Mouse (Mus musculus) right cerebral cortex, postnatal 36 days (tissue): ENCODE results near the gene Tcf7l2.

Experiments used
- DNase-seq, 2 experiments: peaks; one replicate each; pipeline ENCODE4 v3.0.0; 2022; ENCODE audit warnings: low spot score in 2 of 2, mixed read lengths in 1 of 2

Tcf7l2 gene

DNA sequence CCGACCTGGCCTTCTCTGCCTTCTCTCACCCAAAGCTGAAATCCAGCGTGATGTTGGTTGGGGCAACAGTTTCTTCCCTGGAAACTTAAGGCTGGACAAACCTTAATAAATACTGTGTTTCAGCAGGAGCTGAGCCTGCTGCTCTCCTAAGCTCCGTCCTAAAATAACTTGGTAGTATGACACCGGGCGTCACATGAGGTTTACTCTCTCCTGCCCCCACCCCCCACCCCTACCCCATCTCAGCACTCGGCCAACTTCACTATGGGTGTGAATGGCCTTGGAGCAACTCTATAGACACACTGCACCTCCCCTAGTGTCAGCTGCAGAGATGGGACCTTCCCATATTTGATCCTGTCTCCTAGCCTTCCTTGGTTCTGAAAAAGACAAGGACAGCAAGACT is 15.8 kb downstream of the Tcf7l2 start:
- no peak for DNase-seq

DNA sequence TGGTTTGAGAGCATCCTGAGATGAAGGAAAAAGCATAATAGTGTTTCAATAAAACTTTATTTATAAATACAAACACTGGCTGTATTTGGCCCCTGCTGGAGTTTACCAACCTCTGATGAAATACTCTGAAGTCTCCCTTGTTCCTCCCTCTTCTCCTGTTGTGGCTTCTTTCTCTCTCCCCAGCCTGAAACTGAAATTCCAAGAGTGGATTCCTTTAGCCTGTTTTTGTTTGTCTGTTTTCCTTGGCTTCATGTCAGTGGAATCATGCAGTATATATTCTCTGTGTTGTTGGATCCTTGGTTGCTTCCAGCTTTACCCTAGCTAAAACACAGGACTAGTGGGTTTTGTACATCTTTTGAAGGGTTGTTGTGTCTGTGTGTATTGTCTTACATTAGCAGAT is 16.5 kb downstream of the Tcf7l2 start:
- no peak for DNase-seq

DNA sequence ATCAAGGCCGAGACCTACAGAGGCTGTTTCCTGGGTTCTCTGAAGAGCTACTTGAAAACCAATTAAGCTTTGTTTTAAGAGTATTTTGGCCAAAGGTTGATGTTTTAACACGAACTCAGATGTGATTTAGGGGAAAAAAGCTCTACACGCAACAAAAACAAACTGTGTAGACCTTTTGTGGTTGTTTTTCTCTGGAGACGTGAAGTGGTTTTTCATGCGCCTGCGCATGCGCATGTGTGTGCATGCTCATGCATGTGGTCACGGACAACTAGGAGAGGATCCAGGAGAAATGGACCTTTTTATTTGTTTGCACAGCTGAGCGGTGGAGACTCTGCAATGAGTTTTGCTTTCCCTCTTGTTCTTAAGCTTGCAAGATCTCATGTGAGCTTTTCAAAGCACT is 17.4 kb downstream of the Tcf7l2 start:
- DNase-seq, result no peak

DNA sequence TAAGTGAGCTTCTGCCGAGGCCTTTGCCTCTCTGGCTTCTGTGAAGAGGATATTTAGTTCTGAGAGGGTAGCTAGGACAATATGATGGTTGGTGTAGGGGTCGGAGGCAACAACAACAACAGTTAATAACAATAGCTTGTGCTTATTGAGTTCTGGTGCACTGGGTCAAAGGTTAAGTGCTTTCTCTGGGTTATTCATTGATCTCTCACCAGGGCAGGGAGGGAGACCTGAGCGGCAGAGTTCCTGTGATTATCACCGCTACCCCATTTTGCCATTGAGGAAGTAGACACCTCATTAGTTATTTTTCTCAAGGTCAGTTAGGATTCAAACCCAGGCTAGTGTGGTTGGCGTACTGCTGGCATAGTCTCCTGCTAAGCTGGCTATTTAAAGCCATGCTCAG is 19.5 kb downstream of the Tcf7l2 start:
- no peak for DNase-seq

DNA sequence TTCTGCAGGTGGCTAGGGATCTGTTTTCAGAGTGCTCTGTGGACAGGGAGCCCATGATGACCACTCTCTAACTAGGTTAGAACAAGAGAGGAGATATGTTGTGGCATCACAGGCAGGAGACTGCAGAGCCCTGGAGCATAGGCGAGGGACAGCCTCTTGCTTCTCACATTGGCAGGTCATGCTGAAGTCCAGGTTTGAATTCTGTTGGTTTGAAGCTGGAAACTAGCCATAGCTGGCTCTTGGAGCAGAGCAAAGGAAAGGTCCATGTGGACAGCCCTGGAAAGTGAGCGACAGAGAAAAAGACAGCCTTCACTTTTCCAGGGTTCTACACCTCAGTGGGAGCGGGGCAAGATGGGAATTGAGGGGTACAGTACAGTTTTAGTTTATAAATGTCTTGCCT is 20.6 kb downstream of the Tcf7l2 start:
- no peak for DNase-seq

DNA sequence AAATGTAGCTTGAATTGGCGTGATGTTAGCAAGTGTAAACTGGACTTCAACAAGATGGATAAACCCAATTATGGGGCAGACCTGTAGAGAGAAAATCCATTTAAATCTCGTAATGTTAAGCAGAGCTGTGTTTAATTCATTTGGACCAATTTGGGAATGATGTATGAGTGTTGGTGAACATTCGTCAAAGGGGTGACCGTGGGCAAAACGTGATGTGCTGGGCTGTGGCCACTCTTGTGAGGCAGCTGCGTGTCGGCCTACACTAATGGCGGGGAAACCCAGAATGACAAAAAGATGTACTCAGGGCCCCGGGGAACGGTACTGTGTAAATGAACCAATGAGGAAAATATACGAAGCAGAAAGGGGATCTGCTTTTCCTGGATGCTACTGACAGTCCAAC is 24.2 kb downstream of the Tcf7l2 start:
- no peak for DNase-seq

DNA sequence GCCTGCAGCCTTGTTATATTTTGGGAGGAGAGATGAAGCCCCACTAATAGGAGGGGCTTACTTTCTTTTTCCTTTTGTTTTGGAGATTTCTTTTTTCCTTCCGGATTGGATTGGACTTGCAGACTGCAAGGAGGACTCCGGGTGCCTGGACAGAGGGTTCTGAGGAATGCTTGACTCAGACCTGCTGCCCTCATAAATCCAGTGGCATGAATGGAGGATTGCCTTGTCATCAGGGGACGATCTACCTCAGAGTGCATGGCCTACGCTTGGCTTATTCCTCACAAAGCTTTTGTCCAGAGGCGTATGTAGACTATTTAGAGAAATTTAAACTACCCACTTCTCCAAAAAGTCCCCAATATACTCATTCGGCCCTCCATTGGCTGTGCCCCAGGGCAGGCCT is 25.5 kb downstream of the Tcf7l2 start:
- no peak for DNase-seq

DNA sequence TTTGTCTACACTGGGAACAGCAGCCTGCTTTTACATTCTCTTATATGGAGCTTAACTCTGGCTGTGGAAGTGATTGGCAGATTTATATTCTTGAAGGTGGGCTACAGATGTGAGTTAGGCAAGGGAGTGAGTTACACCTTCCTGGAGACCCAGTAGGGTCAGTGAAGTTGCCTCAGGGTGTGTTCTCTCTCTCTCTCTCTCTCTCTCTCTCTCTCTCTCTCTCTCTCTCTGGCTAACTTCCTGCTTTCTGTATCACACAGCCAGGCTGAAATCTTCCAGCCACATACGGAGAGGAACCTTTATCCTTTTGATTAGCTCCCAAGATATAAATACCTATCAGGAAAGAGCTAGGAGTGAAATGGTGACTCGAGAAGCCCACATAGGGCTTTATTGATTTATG is 26.0 kb downstream of the Tcf7l2 start:
- DNase-seq, result no peak

DNA sequence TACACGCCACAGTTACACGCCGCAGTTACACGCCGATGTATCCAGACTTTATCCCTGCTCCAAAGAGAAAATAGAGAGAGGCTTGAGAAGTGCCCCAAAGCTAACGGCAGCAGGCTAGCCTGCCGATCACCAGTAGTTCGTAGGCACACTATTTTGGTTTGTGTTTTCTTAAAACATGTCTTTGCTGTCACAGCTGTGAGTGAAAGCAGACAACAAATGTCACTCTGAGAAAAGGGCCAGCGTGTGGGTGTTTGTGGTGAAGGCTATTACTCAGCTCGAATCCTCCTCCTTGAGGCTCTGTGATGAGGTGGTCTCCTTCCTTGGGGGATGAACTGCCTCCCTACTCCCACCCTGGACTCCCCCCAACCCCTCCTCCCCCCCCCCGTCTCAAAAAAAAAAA is 26.6 kb downstream of the Tcf7l2 start:
- no peak for DNase-seq

DNA sequence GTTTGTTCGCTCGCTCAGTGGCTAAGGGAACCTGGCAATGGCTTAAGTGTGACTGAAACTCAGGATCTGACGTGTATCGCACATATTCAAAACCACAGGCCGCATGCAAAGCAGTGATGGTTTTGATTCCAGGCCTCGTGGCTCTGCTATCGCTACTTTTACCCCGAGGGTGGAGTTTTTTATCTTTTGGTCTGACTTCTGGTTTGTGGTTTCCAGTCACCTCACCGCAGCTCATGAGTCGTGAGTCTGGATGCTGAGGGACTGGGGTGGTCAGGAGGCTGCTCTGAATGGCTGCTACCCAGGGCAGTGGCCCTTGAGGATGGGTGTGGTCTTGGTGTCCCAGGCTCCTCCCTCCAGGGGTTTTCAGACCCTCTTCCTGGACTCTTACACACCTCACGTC is 27.3 kb downstream of the Tcf7l2 start:
- DNase-seq, result no peak

DNA sequence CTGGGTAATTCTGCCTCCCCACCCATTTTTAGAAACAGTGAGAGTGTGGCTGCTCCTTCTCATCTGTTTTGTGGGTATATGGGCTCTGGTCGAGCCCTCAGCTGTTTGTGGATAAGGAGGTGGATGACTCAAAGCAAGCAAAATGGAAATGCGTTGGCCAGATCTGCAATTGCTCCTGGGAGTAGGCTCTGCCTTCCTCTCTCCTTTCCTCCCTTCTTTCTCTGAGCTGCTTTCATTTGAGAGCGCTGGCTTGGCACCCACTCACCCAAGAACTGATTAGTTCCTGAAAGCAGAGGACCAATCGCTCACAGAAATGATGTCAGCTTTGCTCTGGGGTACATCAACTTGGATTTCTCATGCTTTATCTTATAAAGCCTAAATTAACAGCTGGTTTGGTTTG is 32.7 kb downstream of the Tcf7l2 start:
- no peak for DNase-seq

DNA sequence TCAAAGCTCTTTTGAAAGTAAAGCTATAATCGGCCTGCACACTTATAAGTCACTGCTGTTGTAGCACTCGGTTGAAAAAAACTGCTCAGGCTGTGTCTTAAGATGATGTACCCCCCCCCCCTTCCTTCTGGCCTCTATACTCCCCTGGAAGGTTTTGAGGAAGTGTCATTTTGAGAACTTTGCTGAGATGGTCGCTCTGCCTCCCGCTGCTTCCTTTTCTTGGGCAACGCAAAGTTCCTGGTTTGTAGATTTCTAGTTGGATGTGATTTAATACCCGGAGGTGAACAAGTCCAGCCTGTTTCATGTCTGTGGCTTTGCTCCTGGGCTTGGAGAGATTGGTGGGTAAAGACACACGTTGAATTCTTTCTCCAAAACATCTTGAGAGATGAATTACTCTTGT is 33.2 kb downstream of the Tcf7l2 start:
- no peak for DNase-seq

DNA sequence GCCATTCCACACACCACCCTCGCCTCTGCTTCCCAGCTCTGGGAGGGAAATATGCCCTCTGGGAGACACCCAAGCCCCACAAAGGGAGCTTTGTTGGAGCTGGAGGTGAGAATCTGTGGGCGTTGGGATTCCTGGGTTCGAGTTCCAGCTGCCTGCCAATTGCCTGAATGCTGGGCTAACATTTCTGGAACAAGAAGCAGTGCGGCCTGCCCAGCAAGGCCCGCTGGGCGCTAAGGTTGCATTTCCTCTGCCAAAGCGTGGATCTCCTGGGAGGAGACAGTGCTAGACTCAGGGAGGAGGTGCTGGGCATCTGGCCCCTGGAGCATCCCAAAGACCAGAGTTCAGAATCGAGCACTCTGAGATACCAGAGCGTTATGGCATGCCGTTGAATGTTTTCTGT is 38.3 kb downstream of the Tcf7l2 start:
- no peak for DNase-seq

DNA sequence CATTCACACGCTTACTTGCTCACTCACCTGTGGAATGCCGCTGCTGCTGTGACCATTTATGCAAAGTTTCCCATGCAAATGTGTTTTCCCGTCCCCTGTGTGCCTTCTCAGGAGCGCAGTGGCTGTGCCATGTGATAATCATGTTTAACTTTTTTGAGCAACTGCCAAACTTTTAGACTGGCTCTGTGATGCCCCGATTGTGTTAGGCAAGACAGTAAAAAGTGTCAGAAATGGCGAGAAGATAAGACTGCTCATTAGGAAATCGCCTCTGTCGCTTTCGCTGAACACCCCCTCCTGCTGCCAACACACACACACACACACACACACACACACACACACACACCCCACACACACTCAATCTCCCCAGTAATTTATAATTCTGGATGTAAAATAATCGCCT is 39.5 kb downstream of the Tcf7l2 start:
- DNase-seq, result no peak

DNA sequence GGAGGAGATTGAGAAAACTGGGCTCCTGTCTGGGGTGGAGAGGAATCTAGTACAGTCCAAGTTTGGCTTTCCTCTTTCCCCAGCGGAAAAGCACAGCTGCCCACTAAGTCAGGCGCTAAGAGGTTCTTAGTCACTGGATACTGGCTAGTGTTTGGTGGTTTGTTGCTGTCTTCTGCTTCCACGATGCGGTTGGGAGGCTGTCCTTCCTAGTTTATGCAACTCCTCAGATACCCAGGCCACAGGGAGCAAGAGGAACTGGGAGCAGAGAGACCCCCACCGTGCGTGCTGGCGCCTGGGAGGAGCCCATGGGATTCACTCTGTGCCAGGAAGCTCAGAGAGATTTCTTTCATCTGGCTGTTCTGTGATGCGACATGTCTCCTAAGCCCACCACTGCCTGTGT is 40.1 kb downstream of the Tcf7l2 start:
- DNase-seq, result no peak

DNA sequence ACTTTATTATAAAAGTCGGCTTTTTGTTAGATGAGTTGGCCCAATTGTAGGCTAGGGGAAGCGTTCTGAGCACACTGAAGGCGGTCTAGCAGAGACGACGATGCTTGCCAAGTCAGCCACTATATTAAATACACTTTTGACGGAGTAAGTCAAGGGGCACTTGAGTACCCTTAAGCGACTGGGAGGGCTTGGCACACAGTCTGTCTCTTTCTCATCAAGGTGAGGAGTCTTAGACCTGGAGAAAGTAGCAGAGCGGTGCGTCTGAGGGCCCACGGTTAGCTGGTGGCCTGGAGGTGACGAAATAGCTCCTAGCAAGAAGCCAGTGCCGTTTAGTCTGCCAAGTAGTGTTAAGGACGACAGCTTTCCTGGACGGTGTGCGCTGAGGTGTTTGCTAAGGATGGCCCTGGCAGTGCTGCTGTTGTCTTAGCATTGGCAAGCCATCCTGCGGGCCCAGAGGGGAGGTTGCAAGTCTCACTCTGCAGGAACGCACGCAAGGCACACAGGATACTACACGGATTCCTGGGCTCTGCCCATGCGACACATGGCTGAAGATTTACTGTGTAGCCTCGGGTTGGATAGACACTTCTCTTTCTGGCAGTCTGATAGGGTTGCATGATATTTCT is 43.3 kb downstream of the Tcf7l2 start:
- DNase-seq, result no peak

DNA sequence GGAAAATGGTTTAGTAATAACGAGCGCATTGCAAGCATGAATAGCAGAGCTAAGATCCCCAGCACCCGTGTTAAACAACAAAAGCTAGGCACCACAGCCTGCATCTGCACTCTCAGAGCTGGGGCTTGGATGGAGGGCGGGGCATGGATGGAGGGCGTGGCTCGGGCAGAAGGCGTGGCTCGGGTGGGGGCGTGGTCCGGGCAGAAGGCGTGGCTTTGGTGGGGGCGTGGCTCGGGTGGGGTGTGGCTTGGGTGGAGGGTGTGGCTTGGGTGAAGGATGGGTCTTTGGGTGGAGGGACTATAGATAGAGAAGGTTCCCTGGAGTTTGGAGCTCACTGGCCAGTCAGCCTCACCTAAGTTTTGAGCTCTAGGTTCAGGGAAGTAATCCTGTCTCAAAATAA is 45.8 kb downstream of the Tcf7l2 start:
- no peak for DNase-seq

DNA sequence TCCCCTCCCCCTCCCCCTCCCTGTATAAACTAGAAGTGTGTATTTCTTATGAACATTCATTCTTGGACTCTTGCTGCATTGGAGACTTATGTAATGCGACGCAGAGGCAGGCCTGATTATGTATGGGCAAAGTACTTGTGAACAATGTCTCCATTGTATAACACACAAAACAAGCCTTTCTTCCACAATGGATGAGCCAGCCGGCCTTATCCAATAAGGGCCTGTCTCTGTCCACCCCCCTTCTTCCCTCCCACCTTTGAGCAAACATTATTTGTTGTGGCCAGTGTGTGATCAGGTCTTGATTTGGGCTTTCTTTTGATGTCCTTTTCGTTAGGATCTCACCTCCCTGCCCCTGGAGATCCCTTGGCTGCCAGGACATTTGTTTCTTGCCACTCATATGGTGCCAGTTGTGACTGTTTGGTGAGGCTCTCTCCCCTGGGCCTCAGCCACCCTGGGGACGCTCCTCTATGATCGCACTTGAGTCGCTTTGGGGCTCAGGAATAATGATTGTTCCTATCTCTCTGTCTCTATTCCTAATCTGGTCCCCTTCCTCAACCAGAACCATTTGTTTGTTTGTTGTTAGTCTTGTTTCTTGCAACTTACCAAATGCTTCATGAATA is 46.8 kb downstream of the Tcf7l2 start:
- DNase-seq, result no peak

DNA sequence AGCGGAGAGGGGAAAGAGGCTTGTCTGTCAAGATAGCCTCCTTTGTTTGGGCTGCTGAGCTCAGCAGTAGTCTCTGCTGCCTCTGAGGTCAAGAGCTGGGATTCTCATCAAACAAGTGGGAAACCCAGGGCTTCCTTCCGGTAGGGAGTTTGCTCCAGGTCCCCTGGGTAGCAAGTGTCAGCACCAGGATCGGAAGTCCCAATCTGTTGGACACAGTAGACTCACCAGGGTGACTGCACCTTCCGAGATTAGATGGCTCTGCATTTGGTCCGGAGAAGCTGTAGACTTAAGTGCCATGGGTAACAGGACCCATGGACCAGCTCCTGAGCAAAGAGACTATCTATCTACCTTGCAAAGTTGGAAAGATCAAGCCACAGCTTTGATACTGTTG is 47.3 kb downstream of the Tcf7l2 start:
- DNase-seq, result no peak

DNA sequence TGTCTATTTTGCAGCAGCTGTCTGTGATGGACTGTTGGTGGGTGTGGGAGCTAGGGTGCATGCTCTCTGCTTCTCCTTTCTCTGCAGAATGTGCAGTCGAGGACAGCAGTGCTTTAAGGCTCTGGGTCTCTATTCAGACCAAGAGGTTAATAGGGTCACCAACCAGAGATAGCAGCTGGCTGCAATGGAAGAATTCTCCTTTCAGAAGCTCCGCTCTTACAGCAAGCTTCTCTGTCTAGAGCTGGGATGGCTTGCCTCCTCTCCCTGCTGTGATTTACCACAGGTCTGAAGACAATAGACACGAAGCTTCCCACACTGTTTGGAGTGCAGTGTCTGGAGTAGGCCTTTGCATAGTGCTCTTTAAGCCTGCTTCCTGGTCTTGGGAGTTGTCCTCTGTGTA is 48.2 kb downstream of the Tcf7l2 start:
- no peak for DNase-seq

DNA sequence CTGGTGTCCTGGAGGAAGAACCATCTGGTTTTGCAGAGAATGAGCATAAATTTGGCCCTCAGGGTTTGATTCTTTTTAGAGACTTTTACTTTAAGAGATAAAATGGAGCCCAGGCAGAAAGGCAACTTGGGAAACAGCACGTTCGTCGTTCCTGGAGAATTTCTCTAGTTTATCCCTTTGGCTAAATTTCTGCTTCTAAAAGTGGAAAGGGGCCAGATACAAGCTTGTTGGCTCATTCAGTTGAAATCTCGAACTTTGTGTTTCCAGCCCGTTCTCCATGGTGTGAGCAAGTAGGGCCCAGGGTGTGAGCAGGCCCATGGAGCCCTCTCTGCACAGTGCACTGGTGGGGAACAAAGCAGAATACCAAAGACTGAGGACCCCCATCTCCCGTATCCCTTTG is 49.7 kb downstream of the Tcf7l2 start:
- DNase-seq, result no peak

DNA sequence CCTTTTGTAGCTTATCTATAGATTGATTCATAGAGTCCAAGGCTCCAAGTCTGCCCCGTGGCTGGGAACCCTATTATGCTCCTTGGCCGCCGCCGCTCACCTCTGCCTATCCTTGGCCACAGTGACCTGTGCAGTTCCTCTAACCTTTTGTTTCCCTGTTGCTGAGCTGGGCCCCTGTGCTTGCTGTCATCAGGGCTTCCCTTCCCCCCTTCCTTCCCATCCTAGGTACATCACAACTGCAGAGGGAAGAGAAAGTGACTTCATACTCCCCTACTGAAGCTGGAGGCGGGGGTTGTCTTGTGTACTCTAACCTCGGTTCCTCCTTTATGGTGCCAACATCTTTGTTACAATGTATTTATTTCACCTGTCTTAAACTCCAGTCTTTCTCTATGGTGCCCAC is 50.3 kb downstream of the Tcf7l2 start:
- DNase-seq, result no peak

DNA sequence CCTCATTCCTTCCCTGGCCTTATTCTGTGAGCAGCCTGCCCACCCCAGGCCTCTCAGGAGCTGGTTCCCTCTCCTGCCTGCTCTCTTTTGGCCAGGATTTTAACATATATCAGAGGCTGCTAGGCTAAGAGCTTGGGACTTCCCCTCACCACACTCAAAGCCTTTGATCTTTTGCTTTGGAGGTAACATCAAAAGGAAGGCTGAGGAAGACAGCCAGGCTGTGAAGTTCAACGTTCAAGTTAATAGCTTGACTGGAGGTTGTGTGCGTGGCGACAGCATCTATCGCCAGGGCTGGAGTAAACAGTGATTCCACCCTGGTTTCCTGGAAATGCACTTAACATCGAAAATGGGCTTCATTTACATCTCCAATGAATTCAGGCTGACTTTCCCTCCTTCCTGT is 51.0 kb downstream of the Tcf7l2 start:
- DNase-seq, result no peak

DNA sequence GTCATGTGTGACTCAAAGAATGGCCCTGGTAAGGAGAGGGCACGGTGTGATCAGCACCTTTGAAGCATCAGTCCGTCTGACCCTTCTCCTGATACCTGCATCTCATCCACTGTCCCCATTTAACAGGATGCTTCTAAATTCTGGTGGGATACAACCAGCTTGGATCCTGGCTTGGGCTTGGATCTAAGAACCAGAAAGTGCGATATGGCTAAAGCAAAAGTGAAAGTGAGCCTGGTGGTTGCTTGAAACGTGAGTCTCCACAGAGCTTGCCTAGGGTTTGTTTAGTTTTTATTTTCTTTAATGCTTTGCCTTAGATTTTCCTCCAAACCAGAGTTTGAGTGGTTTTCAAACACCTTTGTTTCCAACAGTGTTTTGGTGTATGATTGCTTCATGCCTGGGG is 51.4 kb downstream of the Tcf7l2 start:
- no peak for DNase-seq
